Mouse (Mus musculus) frontal cortex, postnatal 36 days (tissue): ENCODE results near the gene Dmrt2.
A peak's percentile ranks its signal among the peaks of the same experiment; 100 is the strongest.

Source experiments
- DNase-seq, 2 experiments: peaks; one replicate each; pipeline ENCODE4 v3.0.0; 2022; ENCODE audit warnings: low spot score in 2 of 2

The Dmrt2 gene

DNA sequence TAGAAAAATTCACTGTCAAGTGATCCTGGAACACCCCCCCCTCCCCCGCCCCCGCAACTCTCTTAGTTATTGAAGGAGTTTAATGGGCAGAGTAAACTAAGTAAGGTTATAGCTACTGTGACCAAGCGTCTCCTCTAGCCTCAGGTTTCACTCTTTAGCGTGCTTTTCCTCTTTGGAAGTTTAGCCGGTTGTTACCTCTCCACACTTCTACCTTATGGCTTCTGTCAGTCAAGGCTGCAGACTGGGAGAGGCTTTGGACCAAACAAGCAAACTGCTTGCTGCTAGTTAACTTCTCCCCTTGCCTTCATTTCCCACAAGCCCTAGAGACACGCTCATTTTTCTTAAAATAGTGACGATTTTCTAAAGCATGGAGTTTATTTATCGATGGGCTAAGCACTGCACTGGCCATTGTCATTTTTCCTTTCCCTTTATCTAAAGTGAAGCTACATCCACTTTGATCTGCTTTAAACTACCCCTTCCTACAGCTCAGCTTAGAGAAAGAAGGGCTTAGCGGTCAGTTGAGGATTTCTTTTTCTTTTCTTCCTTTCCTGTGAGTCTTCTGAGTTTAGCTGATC, 3.7 kb downstream of the Dmrt2 start:
- DNase-seq, result no peak

DNA sequence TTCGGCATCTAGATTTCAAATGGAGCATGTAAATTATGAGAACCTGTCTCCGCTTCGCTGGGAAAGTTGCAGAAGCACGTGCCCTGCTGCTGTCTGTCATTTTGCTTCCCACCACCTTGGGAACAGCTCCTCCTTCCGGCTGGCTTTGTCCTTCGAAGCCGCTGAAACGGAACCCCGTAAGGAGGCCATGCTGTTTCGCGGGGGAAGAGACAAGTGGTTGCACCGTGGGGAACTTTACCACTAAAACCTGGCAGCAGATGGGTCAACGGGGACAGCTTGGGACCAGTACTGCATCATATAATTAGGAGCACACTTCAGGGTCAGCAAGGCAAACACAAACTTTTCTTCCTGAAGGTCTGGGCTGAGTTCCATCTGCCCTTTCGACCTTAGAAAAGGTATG, 26.6 kb downstream of the Dmrt2 start:
- DNase-seq, result no peak

DNA sequence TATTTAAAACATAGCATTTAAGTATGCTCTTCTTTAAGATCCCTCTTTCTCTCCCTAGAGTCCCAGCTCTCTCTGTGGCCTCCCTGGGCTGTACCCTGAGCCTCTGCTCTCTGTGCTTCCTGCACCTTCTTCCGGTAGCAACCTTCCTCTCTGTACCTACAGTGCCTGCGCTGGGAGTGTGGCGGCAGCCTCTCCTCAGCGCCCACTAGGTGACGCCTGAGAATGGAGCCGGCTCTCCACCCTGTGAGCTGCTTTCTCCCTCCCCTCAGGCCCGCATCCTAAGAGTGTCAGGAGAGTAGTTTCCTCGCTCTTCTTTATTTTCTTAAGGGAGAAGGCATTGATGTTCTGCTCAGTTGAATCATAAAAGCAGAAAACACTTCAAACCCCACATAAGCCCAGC, 41.2 kb downstream of the Dmrt2 start:
- DNase-seq, result peak; percentile 6 to 50

DNA sequence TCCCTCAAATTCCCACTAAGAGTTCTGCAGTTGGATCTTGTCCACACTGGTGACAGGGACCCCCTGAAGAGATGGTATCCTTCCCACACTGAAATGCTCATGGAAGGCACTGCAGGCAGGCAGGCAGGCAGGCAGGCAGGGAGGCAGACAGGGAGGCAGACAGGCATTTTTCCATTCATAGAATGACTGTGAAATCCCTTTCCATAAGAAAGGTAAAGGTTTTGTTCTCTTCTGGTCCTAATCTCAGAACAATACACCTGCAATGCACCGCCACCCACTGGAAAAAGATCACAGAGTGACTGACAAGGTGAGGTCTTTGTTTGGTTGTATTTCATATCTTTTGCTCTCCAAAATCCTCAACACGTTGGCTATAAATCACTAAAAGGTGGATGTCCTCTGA, 42.7 kb downstream of the Dmrt2 start:
- no peak for DNase-seq

DNA sequence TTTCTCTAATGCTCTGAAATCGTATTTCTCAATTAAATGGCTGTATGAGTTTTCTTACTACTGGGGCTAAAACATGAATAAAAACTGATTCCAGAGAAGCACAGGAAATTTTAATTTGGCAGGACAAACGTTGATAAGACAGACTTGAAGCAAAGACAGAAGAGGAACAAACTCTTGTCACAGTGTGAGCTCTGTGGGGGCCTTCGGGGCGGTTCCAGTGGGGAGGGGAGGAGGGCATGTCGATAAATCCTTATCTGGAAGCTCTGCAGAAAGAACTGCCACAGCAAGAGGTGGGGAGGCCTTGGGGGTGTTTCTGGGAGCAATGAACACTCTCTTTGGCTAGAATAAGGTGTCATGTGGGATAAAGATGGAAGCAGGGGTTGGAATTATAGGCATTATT, 50.4 kb downstream of the Dmrt2 start:
- no peak for DNase-seq
